Mouse (Mus musculus): ENCODE measurements at regions not wholly inside any gene's neighbourhood (a gene's known extent, or its start where the extent isn't known, plus 50 kb on each side); places are given as distances from the start of the nearest gene placed in this dataset.

- H3K4me1 ChIP-seq (ENCODE audit: control insufficient read depth, insufficient read depth, low read length): no peaks in the 10 kb centered on the region
- H3K4me3 ChIP-seq (ENCODE audit: low read depth, low read length): no peak overlapping the region
- H3K27me3 ChIP-seq (replicated peaks; ENCODE audit: control insufficient read depth, insufficient read depth, low read length): no peaks in the 10 kb centered on the region
- no peak overlapping the region for H3K27ac ChIP-seq (replicated peaks; ENCODE audit: low read depth, low read length)
- no peak overlapping the region for H3K4me2 ChIP-seq (ENCODE audit: low read depth, low read length)
- H3K36me3 ChIP-seq (ENCODE audit: control insufficient read depth, insufficient read depth, low read length): no peaks in the 10 kb centered on the region
- 75% methylated on average over 6 of the region's 6 CpGs for WGBS
- DNase-seq (ENCODE audit: low spot score) (no peak), ATAC-seq (ENCODE audit: low read depth) (no peak)
- no peaks in the 10 kb centered on the region for H3K9me3 ChIP-seq (ENCODE audit: control insufficient read depth, low read length)
- H3K9ac ChIP-seq (ENCODE audit: low read depth, low read length): no peak overlapping the region
Measured at GRCm38 (mm10) chr3:143736651-143737398, 468.2 kb downstream of the Lmo4 start.

GRCm38 (mm10) chr3:143734791-143735190, 470.2 kb downstream of the Lmo4 start:
- Histone ChIP-seq H3K9me3 (ENCODE audit: control insufficient read depth, low read length) (no peaks in the 10 kb centered on the region), H3K4me1 (ENCODE audit: control insufficient read depth, insufficient read depth, low read length) (no peaks in the 10 kb centered on the region), H3K9ac (ENCODE audit: low read depth, low read length) (no peak overlapping the region), H3K27me3 (replicated peaks; ENCODE audit: control insufficient read depth, insufficient read depth, low read length) (no peaks in the 10 kb centered on the region), H3K36me3 (ENCODE audit: control insufficient read depth, insufficient read depth, low read length) (no peaks in the 10 kb centered on the region), H3K27ac (replicated peaks; ENCODE audit: low read depth, low read length) (no peak overlapping the region), H3K4me2 (ENCODE audit: low read depth, low read length) (no peak overlapping the region), H3K4me3 (ENCODE audit: low read depth, low read length) (no peak overlapping the region)
- DNase-seq (ENCODE audit: low spot score) (no peak), ATAC-seq (ENCODE audit: low read depth) (no peak)
- 77% methylated on average over 2 of the region's 2 CpGs for WGBS

GRCm38 (mm10) chr3:143732966-143733725, 471.9 kb downstream of the Lmo4 start:
- ATAC-seq (ENCODE audit: low read depth): no peak
- H3K9me3 ChIP-seq (ENCODE audit: control insufficient read depth, low read length): no peaks in the 10 kb centered on the region

GRCm38 (mm10) chr3:143729473-143730076, 475.4 kb downstream of the Lmo4 start:
- Histone ChIP-seq H3K9ac (ENCODE audit: low read depth, low read length) (no peak overlapping the region), H3K4me3 (ENCODE audit: low read depth, low read length) (no peak overlapping the region), H3K4me2 (ENCODE audit: low read depth, low read length) (no peak overlapping the region), H3K9me3 (ENCODE audit: control insufficient read depth, low read length) (no peaks in the 10 kb centered on the region), H3K27ac (replicated peaks; ENCODE audit: low read depth, low read length) (no peak overlapping the region), H3K27me3 (replicated peaks; ENCODE audit: control insufficient read depth, insufficient read depth, low read length) (no peaks in the 10 kb centered on the region), H3K4me1 (ENCODE audit: control insufficient read depth, insufficient read depth, low read length) (no peaks in the 10 kb centered on the region), H3K36me3 (ENCODE audit: control insufficient read depth, insufficient read depth, low read length) (no peaks in the 10 kb centered on the region)
- 75% methylated on average over 8 of the region's 8 CpGs for WGBS
- DNase-seq (ENCODE audit: low spot score): no peak
- ATAC-seq (ENCODE audit: low read depth): no peak

More at GRCm38 (mm10) chr3:143732966-143733725, 471.9 kb downstream of the Lmo4 start:
- Histone ChIP-seq H3K4me2 (ENCODE audit: low read depth, low read length) (no peak overlapping the region), H3K27me3 (replicated peaks; ENCODE audit: control insufficient read depth, insufficient read depth, low read length) (no peaks in the 10 kb centered on the region), H3K27ac (replicated peaks; ENCODE audit: low read depth, low read length) (no peak overlapping the region), H3K4me3 (ENCODE audit: low read depth, low read length) (no peak overlapping the region), H3K36me3 (ENCODE audit: control insufficient read depth, insufficient read depth, low read length) (no peaks in the 10 kb centered on the region), H3K9ac (ENCODE audit: low read depth, low read length) (no peak overlapping the region), H3K4me1 (ENCODE audit: control insufficient read depth, insufficient read depth, low read length) (no peaks in the 10 kb centered on the region)
- 85% methylated on average over 8 of the region's 8 CpGs for WGBS
- DNase-seq (ENCODE audit: low spot score): no peak

- Histone ChIP-seq H3K36me3 (ENCODE audit: control insufficient read depth, insufficient read depth, low read length) (no peaks in the 10 kb centered on the region), H3K4me3 (ENCODE audit: low read depth, low read length) (no peak overlapping the region), H3K9ac (ENCODE audit: low read depth, low read length) (no peak overlapping the region), H3K27ac (replicated peaks; ENCODE audit: low read depth, low read length) (no peak overlapping the region; the same call in 1 of the 2 replicates), H3K4me1 (ENCODE audit: control insufficient read depth, insufficient read depth, low read length) (0 out of 2 replicates have a peak, but pooled peaks cover 3% of the 10 kb centered on the region), H3K9me3 (ENCODE audit: control insufficient read depth, low read length) (no peaks in the 10 kb centered on the region), H3K27me3 (replicated peaks; ENCODE audit: control insufficient read depth, insufficient read depth, low read length) (no peaks in the 10 kb centered on the region), H3K4me2 (ENCODE audit: low read depth, low read length) (no peak overlapping the region)
- DNase-seq (ENCODE audit: low spot score): peak; percentile 73
- ATAC-seq (ENCODE audit: low read depth): no peak
- 59% methylated on average over 2 of the region's 2 CpGs for WGBS
Measured at GRCm38 (mm10) chr3:143722571-143722970, 482.4 kb downstream of the Lmo4 start.

GRCm38 (mm10) chr3:143722082-143722481, 482.9 kb downstream of the Lmo4 start:
- Histone ChIP-seq H3K4me2 (ENCODE audit: low read depth, low read length) (no peak overlapping the region), H3K9ac (ENCODE audit: low read depth, low read length) (no peak overlapping the region), H3K36me3 (ENCODE audit: control insufficient read depth, insufficient read depth, low read length) (no peaks in the 10 kb centered on the region), H3K9me3 (ENCODE audit: control insufficient read depth, low read length) (no peaks in the 10 kb centered on the region), H3K4me1 (ENCODE audit: control insufficient read depth, insufficient read depth, low read length) (0 out of 2 replicates have a peak, but pooled peaks cover 3% of the 10 kb centered on the region), H3K27ac (replicated peaks; ENCODE audit: low read depth, low read length) (no peak overlapping the region), H3K4me3 (ENCODE audit: low read depth, low read length) (no peak overlapping the region), H3K27me3 (replicated peaks; ENCODE audit: control insufficient read depth, insufficient read depth, low read length) (no peaks in the 10 kb centered on the region)
- ATAC-seq (ENCODE audit: low read depth) (no peak), DNase-seq (ENCODE audit: low spot score) (peak; percentile 50)
- WGBS: 64% methylated on average over 3 of the region's 3 CpGs

- Histone ChIP-seq H3K36me3 (ENCODE audit: control insufficient read depth, insufficient read depth, low read length) (no peaks in the 10 kb centered on the region), H3K9me3 (ENCODE audit: control insufficient read depth, low read length) (peaks cover 10% of the 10 kb centered on the region), H3K4me1 (ENCODE audit: control insufficient read depth, insufficient read depth, low read length) (peaks cover 8% of the 10 kb centered on the region), H3K9ac (ENCODE audit: low read depth, low read length) (no peak overlapping the region), H3K27ac (replicated peaks; ENCODE audit: low read depth, low read length) (no peak overlapping the region), H3K4me2 (ENCODE audit: low read depth, low read length) (no peak overlapping the region), H3K27me3 (replicated peaks; ENCODE audit: control insufficient read depth, insufficient read depth, low read length) (no peaks in the 10 kb centered on the region), H3K4me3 (ENCODE audit: low read depth, low read length) (no peak overlapping the region)
- peak; percentile 65 for DNase-seq (ENCODE audit: low spot score)
- WGBS: 63% methylated on average over 2 of the region's 2 CpGs
- peak; percentile 75; the same call in 1 of the 2 replicates for ATAC-seq (ENCODE audit: low read depth)
Measured at GRCm38 (mm10) chr3:143713183-143713582, 491.8 kb downstream of the Lmo4 start.

- WGBS: 54% methylated on average over 16 of the region's 16 CpGs
- DNase-seq (ENCODE audit: low spot score): peak; percentile 11
Measured at GRCm38 (mm10) chr3:143710805-143711469, 494.1 kb downstream of the Lmo4 start.

More at GRCm38 (mm10) chr3:143710805-143711469, 494.1 kb downstream of the Lmo4 start:
- no peaks in the 10 kb centered on the region for H3K36me3 ChIP-seq (ENCODE audit: control insufficient read depth, insufficient read depth, low read length)
- peaks cover 8% of the 10 kb centered on the region for H3K4me1 ChIP-seq (ENCODE audit: control insufficient read depth, insufficient read depth, low read length)
- H3K9me3 ChIP-seq (ENCODE audit: control insufficient read depth, low read length): peaks cover 10% of the 10 kb centered on the region
- ATAC-seq (ENCODE audit: low read depth): no peak
- no peak overlapping the region for H3K4me3 ChIP-seq (ENCODE audit: low read depth, low read length)
- H3K4me2 ChIP-seq (ENCODE audit: low read depth, low read length): no peak overlapping the region
- no peaks in the 10 kb centered on the region for H3K27me3 ChIP-seq (replicated peaks; ENCODE audit: control insufficient read depth, insufficient read depth, low read length)
- no peak overlapping the region for H3K27ac ChIP-seq (replicated peaks; ENCODE audit: low read depth, low read length)
- H3K9ac ChIP-seq (ENCODE audit: low read depth, low read length): no peak overlapping the region

Measured in embryonic facial prominence, embryonic 14.5 days (tissue).